Mouse (Mus musculus) midbrain, embryonic 14.5 days (tissue): Measurements from ENCODE around the gene 4921524J17Rik. TPM values are rescaled to one million over a fixed set of nuclear protein-coding genes. Genes with fewer than 3 reads are reported as not detected.

Experiments used
- ATAC-seq: fragments of 200-750 bp; cut with Nextera tagmentation; 2 replicates; pipeline ENCODE4 v1.8.0; 2017; ENCODE audit warnings: moderate number of reproducible peaks, moderate library complexity; ENCODE audit not compliant: low FRiP score, low TSS enrichment
- DNase-seq: peaks from one replicate; pipeline ENCODE4 v3.0.0-alpha.2; 2015
- H3K27ac ChIP-seq: fragments of 300-500 bp; sonication (generic); replicated peaks from 2 replicates; pipeline ENCODE4 v1.5.1; 2014; ENCODE audit warnings: mild to moderate bottlenecking, low read depth, low read length, moderate library complexity
- H3K27me3 ChIP-seq: fragments of 300-500 bp; sonication (generic); 2 replicates; pipeline ENCODE4 v1.6.1; 2014; ENCODE audit warnings: low read length, control low read depth, mixed read lengths; ENCODE audit not compliant: control insufficient read depth, insufficient read depth
- H3K36me3 ChIP-seq: fragments of 300-500 bp; sonication (generic); 2 replicates; pipeline ENCODE4 v1.6.1; 2014; ENCODE audit warnings: low read length, control low read depth; ENCODE audit not compliant: control insufficient read depth, insufficient read depth
- H3K4me1 ChIP-seq: fragments of 300-500 bp; sonication (generic); 2 replicates; pipeline ENCODE4 v1.6.1; 2014; ENCODE audit warnings: mild to moderate bottlenecking, antibody characterized with exemption, low read length, control low read depth; ENCODE audit not compliant: control insufficient read depth, insufficient read depth
- H3K4me2 ChIP-seq: fragments of 300-500 bp; sonication (generic); 2 replicates; pipeline ENCODE4 v1.6.1; 2014; ENCODE audit warnings: mild to moderate bottlenecking, low read length, moderate library complexity
- H3K4me3 ChIP-seq: fragments of 300-500 bp; sonication (generic); replicated peaks from 2 replicates; pipeline ENCODE4 v1.5.1; 2014; ENCODE audit warnings: low read depth, low read length
- H3K9ac ChIP-seq: fragments of 300-500 bp; sonication (generic); replicated peaks from 2 replicates; pipeline ENCODE4 v1.6.1; 2014; ENCODE audit warnings: mild to moderate bottlenecking, low read length, moderate library complexity
- H3K9me3 ChIP-seq: fragments of 300-500 bp; sonication (generic); 2 replicates; pipeline ENCODE4 v1.6.1; 2016; ENCODE audit warnings: low read length, control low read depth, mixed read lengths; ENCODE audit not compliant: control insufficient read depth
- WGBS: fragments of 180-500 bp; shearing (Covaris S2); extraction: QIAGEN DNeasy Blood & Tissue Kit; methylation state at CpG from one replicate; pipeline ENCODE4 v1.1.7; 2014; 5-methylcytosine and 5-hydroxymethylcytosine counted together
- polyA plus RNA-seq: library from polyadenylated mRNA; unstranded; fragments of >200 nt; fragmentation: Nextera tagmentation; extraction: Ambion mirVana; gene quantifications from 2 replicates; pipeline ENCODE4 v1.2.1, GENCODE M21; 2014

The 4921524J17Rik gene
- polyA plus RNA-seq, 1 experiment from 2014 or later: 40.9 TPM

GRCm38 (mm10) chr8:85453256-85453655 lies 20.6 kb upstream of the 4921524J17Rik start:
- H3K9ac ChIP-seq: no peak overlapping the region
- H3K4me2 ChIP-seq: no peak overlapping the region
- no peaks in the 10 kb centered on the region for H3K9me3 ChIP-seq
- no peaks in the 10 kb centered on the region for H3K27me3 ChIP-seq
- H3K4me3 ChIP-seq: no peak overlapping the region
- ATAC-seq: no peak
- no peaks in the 10 kb centered on the region; the same call in 1 of the 2 replicates for H3K4me1 ChIP-seq
- H3K27ac ChIP-seq: no peak overlapping the region
- DNase-seq: no peak
- 50% methylated on average over 2 of the region's 2 CpGs for WGBS
- no peaks in the 10 kb centered on the region for H3K36me3 ChIP-seq

- no peak overlapping the region for H3K4me3 ChIP-seq
- H3K9me3 ChIP-seq: no peaks in the 10 kb centered on the region
- H3K9ac ChIP-seq: no peak overlapping the region
- no peaks in the 10 kb centered on the region; the same call in 1 of the 2 replicates for H3K4me1 ChIP-seq
- H3K27me3 ChIP-seq: no peaks in the 10 kb centered on the region
- H3K27ac ChIP-seq: no peak overlapping the region
- ATAC-seq (no peak), DNase-seq (no peak)
- H3K36me3 ChIP-seq: no peaks in the 10 kb centered on the region
- WGBS: 21% methylated on average over 14 of the region's 14 CpGs
- peak overlapping the region; percentile 32 for H3K4me2 ChIP-seq
These were observed 19.7 kb upstream of the 4921524J17Rik start for GRCm38 (mm10) chr8:85452328-85452727.

- no peaks in the 10 kb centered on the region for H3K36me3 ChIP-seq
- H3K4me1 ChIP-seq: no peaks in the 10 kb centered on the region; the same call in 1 of the 2 replicates
- no peaks in the 10 kb centered on the region for H3K9me3 ChIP-seq
- WGBS: 81% methylated on average over 3 of the region's 3 CpGs
- no peak for DNase-seq
- no peak overlapping the region for H3K4me3 ChIP-seq
- no peak overlapping the region for H3K9ac ChIP-seq
- no peaks in the 10 kb centered on the region for H3K27me3 ChIP-seq
- H3K4me2 ChIP-seq: no peak overlapping the region
- no peak for ATAC-seq
- no peak overlapping the region for H3K27ac ChIP-seq
These were observed 17.7 kb upstream of the 4921524J17Rik start for GRCm38 (mm10) chr8:85450335-85450734.

- DNase-seq: no peak
- Histone ChIP-seq H3K27me3 (no peaks in the 10 kb centered on the region), H3K4me2 (no peak overlapping the region), H3K4me1 (no peaks in the 10 kb centered on the region), H3K9me3 (no peaks in the 10 kb centered on the region), H3K9ac (no peak overlapping the region), H3K4me3 (no peak overlapping the region), H3K36me3 (no peaks in the 10 kb centered on the region), H3K27ac (no peak overlapping the region)
- 82% methylated on average over 15 of the region's 15 CpGs for WGBS
- no peak for ATAC-seq
These were observed 13.5 kb upstream of the 4921524J17Rik start for GRCm38 (mm10) chr8:85445936-85446685.

GRCm38 (mm10) chr8:85444092-85444491 lies 11.5 kb upstream of the 4921524J17Rik start:
- DNase-seq: no peak
- Histone ChIP-seq H3K4me2 (no peak overlapping the region), H3K27me3 (no peaks in the 10 kb centered on the region), H3K36me3 (no peaks in the 10 kb centered on the region), H3K4me1 (no peaks in the 10 kb centered on the region), H3K4me3 (no peak overlapping the region), H3K9me3 (no peaks in the 10 kb centered on the region), H3K27ac (no peak overlapping the region), H3K9ac (no peak overlapping the region)
- ATAC-seq: no peak

- WGBS: 50% methylated on average over 5 of the region's 5 CpGs
- Histone ChIP-seq H3K9ac (no peak overlapping the region), H3K27ac (no peak overlapping the region)
These were observed 8.9 kb upstream of the 4921524J17Rik start for GRCm38 (mm10) chr8:85441564-85441963.

GRCm38 (mm10) chr8:85435736-85436135 lies 3.1 kb upstream of the 4921524J17Rik start:
- Histone ChIP-seq H3K9ac (no peak overlapping the region), H3K4me3 (no peak overlapping the region), H3K4me2 (no peak overlapping the region), H3K27me3 (no peaks in the 10 kb centered on the region), H3K9me3 (no peaks in the 10 kb centered on the region), H3K27ac (no peak overlapping the region), H3K36me3 (no peaks in the 10 kb centered on the region), H3K4me1 (peaks cover 12% of the 10 kb centered on the region)
- 59% methylated on average over 5 of the region's 5 CpGs for WGBS
- no peak for DNase-seq
- no peak for ATAC-seq

More at GRCm38 (mm10) chr8:85441564-85441963, 8.9 kb upstream of the 4921524J17Rik start:
- DNase-seq: no peak
- H3K4me1 ChIP-seq: no peaks in the 10 kb centered on the region
- no peak for ATAC-seq
- H3K27me3 ChIP-seq: no peaks in the 10 kb centered on the region
- H3K4me2 ChIP-seq: no peak overlapping the region
- H3K36me3 ChIP-seq: no peaks in the 10 kb centered on the region
- no peaks in the 10 kb centered on the region for H3K9me3 ChIP-seq
- H3K4me3 ChIP-seq: no peak overlapping the region

- Histone ChIP-seq H3K4me1 (peaks cover 14% of the 10 kb centered on the region), H3K27ac (no peak overlapping the region), H3K4me3 (no peak overlapping the region), H3K36me3 (no peaks in the 10 kb centered on the region), H3K27me3 (no peaks in the 10 kb centered on the region), H3K4me2 (no peak overlapping the region), H3K9ac (no peak overlapping the region), H3K9me3 (no peaks in the 10 kb centered on the region)
- ATAC-seq (no peak), DNase-seq (no peak)
- 72% methylated on average over 12 of the region's 12 CpGs for WGBS
These were observed 2.2 kb upstream of the 4921524J17Rik start for GRCm38 (mm10) chr8:85434817-85435216.

GRCm38 (mm10) chr8:85433017-85433393 lies 372 bp upstream of the 4921524J17Rik start:
- peak overlapping the region; percentile 66 for H3K4me2 ChIP-seq
- no peaks in the 10 kb centered on the region for H3K9me3 ChIP-seq
- peak overlapping the region; percentile 90 for H3K27ac ChIP-seq
- DNase-seq (no peak), ATAC-seq (peak; percentile 57; the same call in 1 of the 2 replicates)
- no peaks in the 10 kb centered on the region for H3K36me3 ChIP-seq
- H3K9ac ChIP-seq: peak overlapping the region; percentile 77
- WGBS: 1% methylated on average over 6 of the region's 6 CpGs
- H3K27me3 ChIP-seq: no peaks in the 10 kb centered on the region
- peaks cover 26% of the 10 kb centered on the region for H3K4me1 ChIP-seq
- H3K4me3 ChIP-seq: peak overlapping the region; percentile 68
